ENCODE assay signal across 16 mouse cellular contexts in genomic region chr4:53846326-53846725, GRCm38 (mm10).
"Had no signal": no experiment of that assay in that cellular context is flagged by ENCODE, and none has a peak within 500 bp of the region (broad histone marks: within the 10 kb centered on the region; RNA-seq: fewer than 3 reads in every experiment).

No protein-coding gene starts in this region.

- DNase-seq: retina, postnatal 1 day; right cerebral cortex, adult 18-20 months; right cerebral cortex, postnatal 14 days; right cerebral cortex, postnatal 25 days; right cerebral cortex, postnatal 4 days; spleen, adult 18-20 months; thymus, adult 18-20 months; thymus, adult 2 months; thymus, postnatal 14 days; thymus, postnatal 25 days; thymus, postnatal 36 days; thymus, postnatal 4 days had no signal

- H3K4me1 ChIP-seq: neural tube, embryonic 13.5 days; neural tube, embryonic 15.5 days; stomach, embryonic 15.5 days had no signal

- H3K36me3 ChIP-seq: stomach, embryonic 15.5 days had no signal

- H3K9ac ChIP-seq: neural tube, embryonic 13.5 days; neural tube, embryonic 15.5 days; stomach, embryonic 15.5 days had no signal

- H3K4me2 ChIP-seq: neural tube, embryonic 13.5 days; neural tube, embryonic 15.5 days; stomach, embryonic 15.5 days had no signal

- H3K27ac ChIP-seq: neural tube, embryonic 13.5 days; neural tube, embryonic 15.5 days; stomach, embryonic 15.5 days; stomach, postnatal 0 days had no signal

- H3K27me3 ChIP-seq: neural tube, embryonic 13.5 days; neural tube, embryonic 15.5 days; stomach, embryonic 15.5 days had no signal

- H3K9me3 ChIP-seq: neural tube, embryonic 13.5 days; neural tube, embryonic 15.5 days; stomach, embryonic 15.5 days had no signal

- H3K4me3 ChIP-seq: neural tube, embryonic 13.5 days; neural tube, embryonic 15.5 days; stomach, embryonic 15.5 days had no signal
